Mouse (Mus musculus) spleen, postnatal 14 days (tissue): ENCODE data around the gene Ctla4.

Experiments
- DNase-seq, 2 experiments: peaks; one replicate each; pipeline ENCODE4 v3.0.0; 2021 to 2022; ENCODE audit warnings: low spot score in 2 of 2

Ctla4 gene

GRCm38 (mm10) chr1:60865167-60865566 is 21.6 kb upstream of the Ctla4 start:
- no peak for DNase-seq

GRCm38 (mm10) chr1:60866043-60866442 is 20.8 kb upstream of the Ctla4 start:
- no peak for DNase-seq

DNA sequence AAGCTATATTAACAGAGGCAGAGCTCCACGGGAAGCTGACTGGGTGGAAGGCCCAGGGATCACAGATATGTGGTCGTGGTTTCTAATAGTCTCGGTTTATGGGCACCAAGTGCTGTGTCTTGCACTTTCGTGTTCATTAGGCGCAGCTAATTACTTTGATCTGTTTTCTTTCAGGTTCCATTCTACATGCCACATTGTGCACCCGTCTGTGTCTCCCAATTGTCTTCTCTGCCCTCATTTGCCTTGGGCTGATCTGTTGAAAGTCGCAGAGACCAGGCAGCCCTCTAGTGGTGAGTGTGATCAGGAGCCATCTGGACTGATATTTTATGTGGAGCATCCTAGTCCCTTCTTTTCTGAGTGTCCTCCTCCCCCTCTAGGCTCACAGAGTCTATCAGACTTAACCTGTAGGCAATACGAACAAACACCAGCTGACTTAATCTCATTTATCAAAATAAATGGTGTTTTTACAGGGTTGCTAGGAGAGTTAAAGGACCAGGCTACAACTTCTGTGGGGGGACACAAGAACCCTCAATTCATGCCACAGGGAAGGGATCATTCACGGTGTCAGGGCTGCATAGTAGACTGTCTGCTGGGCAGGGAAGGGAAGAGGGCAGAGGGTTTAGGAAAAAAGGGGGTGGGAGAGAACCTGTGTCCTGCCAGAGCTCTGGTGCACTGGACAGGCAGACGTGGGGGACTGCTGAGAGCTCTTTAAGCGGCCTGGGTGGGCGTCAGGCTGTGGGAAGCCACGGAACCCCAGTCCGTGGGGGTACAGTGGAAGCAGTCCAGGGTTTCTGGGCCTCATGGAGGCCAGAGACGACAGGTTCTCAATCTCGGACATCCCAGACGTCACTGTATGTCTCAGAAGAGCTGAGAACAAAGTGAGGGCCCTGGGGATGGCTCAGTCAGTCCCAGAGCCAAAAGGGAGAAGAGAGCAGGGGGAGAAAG is 18.2 kb upstream of the Ctla4 start:
- peak in 1 of 2 experiments; percentile 15 for DNase-seq

- no peak for DNase-seq
Measured at GRCm38 (mm10) chr1:60875267-60875666, 11.5 kb upstream of the Ctla4 start.

- DNase-seq: no peak
Measured at GRCm38 (mm10) chr1:60880116-60880867, 6.5 kb upstream of the Ctla4 start.

DNA sequence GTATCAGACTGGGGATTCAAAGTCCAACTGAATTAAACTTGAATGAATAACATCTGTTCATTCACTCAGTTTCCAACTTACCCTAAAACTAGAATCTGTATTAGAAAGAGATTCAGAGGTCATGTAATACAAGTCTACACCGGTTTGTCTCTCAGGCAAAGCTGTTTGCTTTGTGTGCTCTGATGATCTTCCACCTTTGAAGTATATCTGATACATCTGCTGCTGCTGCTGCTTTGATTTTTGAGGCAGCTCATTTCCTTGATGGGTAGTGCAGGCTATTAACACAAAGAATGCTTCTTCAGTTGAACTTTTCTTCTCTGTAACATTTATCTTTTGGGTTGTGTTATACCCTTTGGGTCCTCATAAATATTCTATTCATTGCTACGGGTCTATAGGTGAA is 4.0 kb upstream of the Ctla4 start:
- no peak for DNase-seq

DNA sequence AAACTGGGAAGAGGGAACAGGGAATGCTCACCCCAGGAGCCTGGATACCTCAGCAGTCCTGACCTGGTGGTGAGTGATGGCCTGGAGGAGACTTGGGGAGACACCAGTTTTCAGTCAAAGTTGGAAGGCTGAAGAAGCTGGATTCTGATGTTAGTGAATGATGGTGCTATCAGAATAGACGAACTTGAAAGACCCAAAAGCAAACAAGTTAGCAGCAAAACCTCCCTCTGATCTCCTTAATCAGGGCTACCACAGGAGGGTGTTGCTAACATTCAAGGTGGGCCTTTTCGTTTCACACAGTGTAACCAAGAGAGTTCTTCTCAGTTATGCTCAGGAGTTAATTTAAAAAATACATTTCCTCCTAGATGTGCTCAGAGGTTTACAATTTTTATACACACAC is 3.5 kb upstream of the Ctla4 start:
- DNase-seq: no peak

- DNase-seq: no peak
Measured at GRCm38 (mm10) chr1:60884611-60885010, 2.2 kb upstream of the Ctla4 start.

- no peak for DNase-seq
Measured at GRCm38 (mm10) chr1:60898127-60898932, 11.5 kb downstream of the Ctla4 start.

DNA sequence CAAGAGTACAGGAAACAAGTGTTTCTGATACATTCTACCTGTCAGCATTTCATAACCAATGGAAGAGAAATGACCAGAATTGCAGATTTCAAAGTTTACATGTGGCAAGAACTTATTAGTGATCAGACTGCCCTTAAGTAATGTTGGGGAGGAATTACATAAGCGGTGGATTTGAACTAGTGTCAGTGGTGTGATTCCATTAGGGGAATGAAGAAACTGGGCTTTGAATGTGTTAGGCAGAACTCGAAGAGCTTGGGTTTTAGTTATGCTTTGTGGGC is 12.1 kb downstream of the Ctla4 start:
- no peak for DNase-seq

GRCm38 (mm10) chr1:60899244-60899643 is 12.4 kb downstream of the Ctla4 start:
- no peak for DNase-seq

DNA sequence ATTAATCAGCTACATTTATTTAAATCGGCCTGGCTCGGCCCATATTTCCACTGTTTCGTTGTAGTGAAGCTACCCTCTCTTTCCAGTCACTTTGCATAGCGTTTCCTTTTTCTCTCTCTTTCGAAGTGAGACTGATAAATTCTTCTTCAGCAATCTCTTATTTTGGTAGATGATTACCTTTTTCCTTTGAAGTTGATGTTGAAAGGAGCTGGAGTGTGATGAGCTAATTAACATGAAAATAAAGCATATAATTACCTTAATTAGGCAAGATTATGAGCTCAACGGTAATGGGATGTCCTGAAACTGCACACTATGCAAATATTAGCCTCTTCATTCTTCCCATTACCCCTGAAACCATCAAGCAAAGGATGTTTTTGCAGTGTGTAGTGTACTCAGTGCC is 15.7 kb downstream of the Ctla4 start:
- DNase-seq: no peak

DNA sequence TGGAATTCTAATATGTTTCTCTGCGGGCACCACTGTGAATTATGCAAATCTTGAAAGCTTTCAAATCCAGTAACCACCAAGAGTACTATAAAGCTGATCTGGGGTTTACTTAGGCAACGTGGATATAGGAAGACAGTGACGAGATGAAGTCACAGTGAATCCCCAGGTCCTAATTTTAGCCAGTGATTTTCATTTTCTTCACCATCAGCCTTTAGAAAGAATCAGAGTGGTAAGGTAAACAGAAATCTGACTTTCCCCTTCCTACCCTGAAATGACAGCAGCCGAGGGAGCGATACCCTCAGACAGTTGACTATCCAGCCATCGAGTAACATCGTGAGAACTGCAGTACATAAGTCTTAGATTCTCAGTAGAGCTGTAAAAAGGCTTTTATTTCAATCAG is 16.3 kb downstream of the Ctla4 start:
- no peak for DNase-seq

DNA sequence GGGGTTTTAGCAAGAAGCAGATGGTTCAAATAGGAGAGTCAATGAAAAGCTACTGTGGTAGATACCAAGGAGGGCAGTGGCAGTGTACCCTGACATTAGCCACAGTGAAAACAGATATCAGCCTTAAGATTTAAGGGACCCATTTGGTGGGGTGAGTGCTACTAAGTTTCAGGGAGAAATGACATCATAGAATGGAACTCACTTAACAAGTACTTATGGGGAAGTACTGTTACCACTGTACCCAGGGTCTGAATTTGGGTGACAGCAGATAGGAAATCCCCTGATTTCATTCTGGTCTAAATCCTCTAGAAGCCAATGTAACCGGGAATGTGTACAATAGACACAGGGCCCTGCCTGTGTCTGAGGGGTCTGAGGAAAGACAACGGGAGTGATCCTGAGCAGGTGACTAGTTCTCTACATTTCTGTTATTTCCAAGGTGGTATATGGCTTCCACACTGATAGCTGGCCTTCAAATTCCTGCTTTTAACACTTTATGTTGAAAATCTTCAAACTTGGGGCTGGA is 17.7 kb downstream of the Ctla4 start:
- no peak for DNase-seq

DNA sequence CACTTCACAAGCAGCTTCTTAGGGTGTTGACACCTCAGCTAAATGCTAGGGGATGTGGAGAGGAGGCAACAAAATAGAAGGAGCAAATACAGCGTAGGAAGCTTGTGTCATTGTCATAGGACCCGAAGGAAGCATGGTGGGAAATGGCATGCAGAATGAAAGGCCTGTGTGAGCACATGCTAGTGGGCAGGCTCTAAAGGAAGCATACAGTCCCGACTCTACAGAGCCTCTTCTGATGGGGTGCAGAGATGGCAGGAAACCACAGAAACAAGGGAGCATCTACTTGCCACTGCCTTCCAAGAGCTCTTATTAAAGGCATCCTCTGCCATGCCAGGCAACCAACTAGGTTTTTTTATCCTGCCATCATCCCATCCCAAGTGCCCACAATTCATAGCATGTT is 20.7 kb downstream of the Ctla4 start:
- DNase-seq: no peak

DNA sequence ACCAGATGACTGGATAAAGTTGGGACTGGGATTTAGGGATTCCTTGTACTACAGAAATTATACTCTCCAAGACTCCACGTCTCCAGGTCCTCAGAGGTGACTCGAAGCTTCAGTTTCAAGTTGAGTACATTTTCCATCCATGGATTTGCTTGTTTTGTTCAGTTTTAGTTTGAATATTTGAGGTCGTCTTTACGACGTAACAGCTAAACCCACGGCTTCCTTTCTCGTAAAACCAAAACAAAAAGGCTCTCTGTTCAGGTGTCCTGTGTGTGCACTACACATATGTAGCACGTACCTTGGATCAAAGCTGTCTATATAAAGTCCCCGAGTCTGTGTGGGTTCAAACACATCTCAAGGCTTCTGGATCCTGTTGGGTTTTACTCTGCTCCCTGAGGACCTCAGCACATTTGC is 22.0 kb downstream of the Ctla4 start:
- DNase-seq: no peak

- no peak for DNase-seq
Measured at GRCm38 (mm10) chr1:60909746-60910145, 22.9 kb downstream of the Ctla4 start.

DNA sequence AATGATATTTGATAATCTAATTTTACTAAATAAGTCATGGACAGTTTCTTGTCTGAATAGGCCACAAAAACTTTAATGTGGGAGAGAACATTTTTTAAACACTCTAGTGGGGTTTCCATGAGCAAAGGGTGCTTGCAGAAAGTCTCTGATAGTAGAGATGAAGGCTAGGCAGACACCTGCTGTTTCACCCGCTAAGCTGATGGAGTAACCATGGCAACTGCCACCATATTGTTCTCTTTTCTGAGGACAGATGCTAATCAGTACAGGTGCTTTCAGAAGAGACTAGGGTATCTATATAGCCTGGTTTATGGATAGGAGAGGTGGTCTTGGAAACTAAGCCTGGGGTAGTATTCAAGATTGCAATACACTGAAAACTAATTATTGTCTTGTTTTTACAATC is 24.0 kb downstream of the Ctla4 start:
- no peak for DNase-seq

- DNase-seq: no peak
Measured at GRCm38 (mm10) chr1:60911631-60912030, 24.8 kb downstream of the Ctla4 start.

GRCm38 (mm10) chr1:60913305-60913704 is 26.5 kb downstream of the Ctla4 start:
- DNase-seq: no peak

DNA sequence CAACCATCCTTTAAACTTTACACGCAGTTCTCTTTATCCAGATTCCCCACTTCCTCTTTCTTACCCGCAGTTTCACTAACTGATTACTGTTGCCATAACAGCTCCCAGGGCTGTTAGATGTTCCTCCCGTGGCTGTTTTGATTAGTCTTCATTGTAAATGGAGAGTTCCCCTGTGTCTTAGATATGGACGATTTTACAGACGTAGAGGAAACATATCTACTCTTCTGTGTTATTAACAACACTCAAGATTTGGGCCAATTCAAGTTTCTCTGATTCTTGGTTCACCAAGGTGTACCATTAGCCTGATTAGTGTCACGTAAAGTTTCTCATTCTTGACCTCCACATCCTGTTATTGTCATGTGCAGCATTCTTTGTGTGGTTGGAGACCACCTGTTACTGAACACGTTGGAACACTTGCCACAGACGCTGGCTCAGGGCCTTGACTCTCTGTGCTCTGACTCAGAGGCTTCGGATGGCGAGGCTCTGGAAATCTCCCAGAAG is 29.5 kb downstream of the Ctla4 start:
- DNase-seq: no peak
